Mouse (Mus musculus) adrenal gland, postnatal 25 days (tissue): Measurements from ENCODE around the gene Rab40c. TPM values are rescaled to one million over a fixed set of nuclear protein-coding genes. Genes with fewer than 3 reads are reported as not detected.

Experiments
- DNase-seq: peaks from one replicate; pipeline ENCODE4 v3.0.0; 2021; ENCODE audit warnings: mixed read lengths
- total RNA-seq: library from RNA; stranded (reverse); gene quantifications from 2 replicates; pipeline ENCODE4 v1.2.3, GENCODE M21; 2021

Rab40c gene
- total RNA-seq, 1 experiment from 2014 or later, result 36.9 TPM

DNA sequence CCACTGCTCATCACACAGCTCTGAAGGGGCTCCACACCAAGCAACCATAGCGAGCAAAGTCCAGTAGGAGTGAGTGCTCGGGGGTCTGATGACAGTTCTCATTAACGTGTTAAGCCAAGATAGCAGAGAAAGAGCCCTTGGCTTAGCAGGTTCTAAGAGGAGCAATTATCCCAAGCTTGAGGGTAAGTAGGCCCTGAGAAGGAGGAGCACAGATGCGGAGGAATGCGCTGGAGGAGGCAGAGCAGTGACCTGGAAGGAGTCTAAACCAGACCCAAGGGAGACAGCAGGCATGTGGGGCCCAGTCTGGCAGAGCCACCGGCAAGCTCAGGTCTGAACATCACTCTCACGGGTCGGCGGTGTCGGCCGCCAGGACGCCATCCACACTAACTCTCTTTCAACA, 23.6 kb downstream of the Rab40c start:
- DNase-seq, result no peak

DNA sequence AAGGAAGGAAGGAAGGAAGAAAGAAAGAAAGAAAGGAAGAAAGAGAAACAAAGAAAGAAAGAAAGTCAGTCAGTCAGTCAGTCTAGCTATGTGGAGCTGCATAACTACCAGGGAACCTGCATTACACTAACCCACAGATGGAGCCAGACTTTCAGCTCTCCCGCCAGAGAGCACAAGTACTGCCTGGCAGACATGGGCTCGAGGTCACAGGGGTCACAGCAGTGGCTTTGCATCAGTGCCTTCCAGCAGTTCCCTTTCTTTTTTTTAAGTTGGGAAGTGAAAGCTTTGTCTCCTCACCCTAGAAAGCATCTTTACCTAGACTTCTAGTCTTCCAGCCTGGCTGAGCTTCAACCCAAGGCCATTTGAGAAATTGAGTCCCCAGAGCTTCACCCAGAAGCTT, 24.1 kb downstream of the Rab40c start:
- DNase-seq, result no peak

DNA sequence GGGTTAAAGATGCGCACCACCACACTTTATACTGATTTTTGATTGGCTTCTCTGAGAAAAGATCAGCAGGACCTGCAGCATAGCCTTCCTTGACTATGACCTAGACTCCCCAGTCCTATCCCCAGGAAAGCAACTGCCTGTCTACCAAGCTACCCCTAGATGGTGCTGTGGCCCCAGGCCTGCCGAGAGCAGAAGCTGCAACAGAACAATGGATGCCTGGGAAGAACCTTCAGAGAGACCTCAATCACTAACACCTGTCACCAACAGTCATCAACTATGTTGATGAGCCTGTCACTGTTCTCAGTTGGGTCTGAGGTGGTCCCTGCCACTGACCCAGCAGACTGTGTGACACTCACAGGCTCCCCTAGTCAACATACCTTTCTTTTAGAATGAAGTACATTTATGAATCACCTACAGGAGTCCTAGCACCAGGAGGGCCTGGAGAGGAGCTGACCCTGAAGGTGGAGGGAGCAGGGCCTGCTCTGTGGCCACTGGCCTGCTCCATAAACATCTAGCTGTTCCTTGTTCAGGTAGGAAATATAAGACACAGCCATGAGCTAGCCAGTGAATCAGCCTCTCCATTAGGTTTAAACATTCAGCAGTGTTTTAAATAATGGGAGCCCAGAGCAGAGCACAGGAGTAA, 25.4 kb downstream of the Rab40c start:
- DNase-seq, result peak; percentile 76

DNA sequence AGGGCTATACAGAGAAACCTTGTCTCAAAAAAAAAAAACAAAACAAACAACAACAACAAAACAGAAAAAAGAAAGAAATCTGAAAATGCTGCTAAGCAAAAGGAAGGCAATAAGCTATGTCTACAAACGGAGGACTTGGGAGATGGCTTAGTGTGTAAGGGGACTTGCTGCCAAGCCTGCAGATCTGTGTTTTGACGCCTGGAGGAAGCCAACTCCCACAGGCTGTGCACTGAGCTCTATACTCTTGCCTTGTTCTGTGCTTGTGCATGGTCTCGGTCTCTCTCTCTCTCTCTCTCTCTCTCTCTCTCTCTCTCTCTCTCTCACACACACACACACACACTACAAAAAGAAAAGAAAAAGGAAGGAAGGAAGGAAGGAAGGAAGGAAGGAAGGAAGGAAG, 30.7 kb downstream of the Rab40c start:
- DNase-seq, result no peak

DNA sequence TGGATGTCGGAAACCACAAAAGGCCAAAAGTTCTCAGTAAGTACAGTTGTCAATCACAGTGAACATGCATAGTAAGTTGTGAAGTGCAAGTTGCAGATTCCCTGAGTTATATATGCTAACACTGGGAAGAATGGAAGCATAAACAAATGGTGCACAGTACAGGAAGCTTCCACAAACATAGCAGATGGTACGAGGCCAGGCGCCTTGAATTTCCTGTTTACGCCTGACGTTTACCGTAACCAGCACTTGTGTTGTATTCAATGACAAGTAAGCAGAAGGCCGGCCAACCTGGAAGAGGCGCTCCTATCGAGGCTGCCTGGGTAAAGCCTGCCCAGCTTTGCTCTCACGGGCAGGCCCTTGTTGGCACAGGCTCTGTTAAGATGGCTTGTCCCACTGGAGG, 32.1 kb downstream of the Rab40c start:
- no peak for DNase-seq

DNA sequence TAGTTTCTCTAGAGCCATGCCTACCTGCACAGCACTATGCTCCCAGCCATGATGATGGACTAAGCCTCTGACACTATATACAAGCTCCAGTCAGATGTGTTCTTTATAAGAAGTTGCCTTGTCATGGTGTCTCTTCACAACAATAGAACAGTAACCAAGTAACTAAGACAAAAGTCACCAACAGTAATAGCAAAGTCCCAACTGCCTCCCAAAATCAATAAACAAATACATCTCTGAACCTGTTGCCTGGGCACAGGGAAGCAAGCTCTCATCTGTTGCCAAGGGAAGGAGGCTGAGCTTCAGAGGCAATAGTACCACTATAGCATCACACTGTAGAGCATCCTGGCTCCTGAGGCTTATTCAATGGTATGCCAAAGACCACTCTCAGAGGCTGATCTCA, 32.7 kb downstream of the Rab40c start:
- no peak for DNase-seq

DNA sequence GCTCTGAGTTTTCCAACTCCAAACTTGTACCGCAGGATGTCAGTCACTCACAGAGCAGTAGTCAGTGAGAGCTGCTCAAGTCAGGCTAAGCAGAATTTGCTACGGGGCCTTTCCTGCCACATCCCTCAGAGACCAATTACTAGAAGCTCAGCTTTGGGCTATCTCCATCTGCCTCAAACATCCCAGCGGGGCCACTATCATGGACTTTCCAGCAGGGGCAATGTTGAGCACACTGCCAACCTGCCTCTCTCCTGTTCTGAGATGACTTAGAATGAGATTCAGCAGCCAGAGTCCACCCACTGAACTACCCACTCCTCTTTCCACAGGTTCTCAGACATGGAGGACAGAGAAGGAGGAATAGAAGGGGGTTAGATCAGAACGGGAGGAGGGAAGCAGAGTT, 33.9 kb downstream of the Rab40c start:
- DNase-seq, result no peak

DNA sequence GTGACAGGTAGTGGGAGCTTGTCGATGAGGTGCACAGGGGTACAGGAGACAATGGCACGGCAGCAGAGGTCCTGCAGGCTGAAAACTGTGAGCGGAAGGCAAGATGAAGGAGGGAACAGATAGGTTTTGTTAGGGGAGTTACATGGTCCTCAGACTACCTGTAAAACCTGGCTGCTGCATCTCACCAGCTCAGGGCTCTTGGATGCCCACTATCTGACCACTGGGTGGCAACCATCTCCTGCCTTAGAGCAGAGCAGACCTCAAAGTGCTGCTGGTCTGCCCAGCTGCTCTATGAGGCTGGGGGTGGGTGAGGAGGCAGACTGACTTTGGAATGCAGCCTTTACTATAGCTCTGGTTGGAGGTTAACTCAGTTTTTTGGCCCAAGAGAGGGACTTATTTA, 35.7 kb downstream of the Rab40c start:
- no peak for DNase-seq

DNA sequence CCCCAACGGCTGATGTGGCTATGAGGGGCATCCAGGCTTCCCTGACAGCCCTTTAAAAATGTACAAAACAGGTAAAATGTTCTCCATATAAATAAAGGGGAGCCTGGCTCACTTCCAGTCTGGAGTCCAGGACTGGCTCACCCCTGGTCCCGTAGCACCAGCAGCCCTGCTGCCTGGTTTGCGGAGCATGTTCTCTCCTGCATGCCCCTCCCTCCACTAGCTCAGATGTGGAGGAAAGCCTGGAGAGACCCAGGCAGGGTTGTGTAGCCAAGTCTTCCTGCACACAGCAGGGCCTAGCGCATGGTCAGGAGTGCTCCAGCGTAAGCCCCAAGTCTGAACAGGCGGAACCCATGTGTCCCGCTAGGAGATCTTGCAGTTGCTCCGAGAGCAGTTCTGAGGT, 36.3 kb downstream of the Rab40c start:
- DNase-seq, result no peak

DNA sequence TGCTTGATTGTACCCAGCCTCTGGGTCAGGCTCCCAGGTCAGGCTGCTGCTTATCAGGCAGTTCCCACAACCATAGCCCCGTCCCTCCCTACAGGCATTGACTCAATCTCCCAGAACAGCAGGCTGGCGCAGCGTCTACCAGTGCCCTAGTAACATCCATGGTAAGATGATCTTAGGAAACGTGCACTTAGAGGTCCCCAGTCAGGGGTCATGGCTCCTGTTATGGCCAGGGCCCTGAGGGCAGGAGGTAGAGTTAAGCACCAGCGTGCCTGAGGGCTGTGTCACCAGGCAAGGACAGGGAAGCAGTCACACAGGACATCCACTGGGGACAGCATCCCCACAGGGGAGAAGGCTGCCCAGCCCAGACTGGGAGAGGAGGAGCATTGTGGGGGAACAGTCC, 37.2 kb downstream of the Rab40c start:
- no peak for DNase-seq

DNA sequence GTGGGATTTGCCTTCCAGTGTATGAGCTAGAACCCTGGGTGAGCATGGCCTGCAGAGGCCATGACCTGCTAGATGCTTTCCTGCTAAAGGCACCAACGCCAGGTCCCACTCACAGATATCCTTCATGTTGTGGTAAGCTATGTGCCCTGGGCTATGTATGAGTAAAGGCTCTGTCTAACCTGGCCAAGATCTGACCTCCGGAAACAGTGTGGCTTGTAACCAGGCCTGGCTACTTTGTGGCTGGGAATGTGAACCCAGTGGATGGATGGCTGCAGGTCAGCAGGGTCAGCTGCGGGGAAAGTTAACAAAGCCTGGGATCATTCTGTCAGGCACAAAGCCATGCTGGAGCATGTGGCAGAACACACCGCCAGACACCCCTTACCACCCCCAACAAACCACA, 37.8 kb downstream of the Rab40c start:
- no peak for DNase-seq

DNA sequence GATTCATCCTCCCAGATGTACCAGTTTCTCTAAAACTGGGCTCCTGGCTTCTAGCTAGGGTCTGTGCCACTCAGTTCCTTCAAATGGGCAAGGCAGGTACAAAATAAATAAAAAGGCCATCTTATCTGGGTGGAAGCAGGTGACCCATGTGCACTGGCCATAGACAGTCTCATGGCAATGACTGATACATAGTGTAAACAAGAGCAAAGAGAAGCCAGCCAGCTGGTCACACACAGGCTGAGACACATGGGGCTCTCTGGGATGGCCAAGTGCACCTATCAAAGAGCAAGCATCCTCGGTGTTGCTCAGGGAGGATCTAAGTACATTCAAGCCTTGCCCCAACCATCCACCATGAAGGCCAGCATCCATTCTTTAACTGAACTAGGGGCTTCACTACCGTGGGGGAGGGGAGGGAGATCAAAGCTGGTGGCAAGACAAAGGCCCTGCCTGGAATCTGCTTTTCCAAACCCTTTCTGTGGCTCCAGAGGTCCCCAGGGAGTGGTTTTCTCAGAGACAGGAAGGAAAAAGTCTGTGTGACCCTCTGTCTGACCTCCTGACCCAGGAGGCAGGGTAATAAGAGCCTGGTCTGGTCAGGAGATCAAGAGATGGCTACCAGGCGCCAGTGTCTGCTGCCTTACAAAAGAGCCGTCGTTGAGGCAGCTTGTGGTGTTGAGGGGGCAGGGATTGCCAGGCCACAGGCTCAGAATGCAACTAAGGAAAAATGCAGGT, 38.5 kb downstream of the Rab40c start:
- no peak for DNase-seq

DNA sequence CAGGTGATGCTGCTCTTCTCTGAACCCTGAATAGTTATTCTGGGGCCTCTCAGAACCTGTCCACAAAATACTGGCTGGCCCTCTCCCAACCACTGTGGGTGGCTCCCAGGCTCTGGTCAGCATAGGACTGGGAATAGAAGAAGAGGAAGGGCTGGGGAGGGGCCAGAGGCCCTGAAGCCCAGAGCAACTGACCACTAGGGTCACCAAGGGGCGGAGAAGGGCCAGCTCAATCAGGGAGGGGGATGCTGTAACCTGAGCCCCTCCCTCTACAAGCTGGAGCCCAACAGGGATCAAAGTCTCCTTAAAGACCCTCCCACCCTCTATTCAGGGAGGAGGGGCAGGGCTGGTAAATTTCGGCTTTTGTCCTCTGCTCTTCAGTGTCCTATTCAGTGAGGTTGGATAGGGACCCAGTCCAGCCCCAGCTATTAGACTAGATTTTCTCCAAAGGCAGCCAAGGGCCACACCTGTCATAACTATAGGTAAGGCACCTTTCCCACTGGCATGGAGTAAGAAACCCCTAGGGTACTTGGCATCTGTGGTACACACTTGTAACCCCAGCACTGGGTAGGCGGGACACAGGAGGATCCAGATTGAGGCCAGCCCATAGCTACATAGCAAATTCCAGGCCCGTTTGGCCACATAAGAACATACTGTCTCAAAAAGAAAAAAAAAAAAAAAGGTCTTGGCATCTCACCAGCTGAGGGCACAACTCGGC, 39.2 kb downstream of the Rab40c start, which contains the start of gene Wfikkn1:
TSS of gene Wfikkn1 (minus strand) at position 663 of the 715 bp plus-strand sequence.
- DNase-seq, result no peak

DNA sequence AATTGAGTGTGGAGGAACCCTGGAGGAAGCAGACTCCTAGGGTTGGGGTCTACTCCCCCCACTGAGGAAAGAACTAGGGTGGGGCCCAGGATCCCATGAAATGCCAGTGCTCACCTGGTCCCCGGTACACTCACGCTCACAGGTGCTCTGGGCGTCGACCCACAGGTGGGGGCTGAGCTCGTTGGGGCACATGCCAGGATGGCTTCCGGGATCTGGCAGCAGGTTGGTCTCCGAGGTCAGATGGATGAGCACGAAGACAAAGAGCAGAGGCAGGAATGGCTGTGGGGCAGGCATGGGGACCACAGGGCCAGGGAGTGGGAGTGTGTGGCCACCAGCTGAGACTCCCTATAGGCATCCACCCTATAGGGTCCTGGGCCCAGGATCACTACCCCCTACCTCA, 39.8 kb downstream of the Rab40c start:
- DNase-seq, result no peak

DNA sequence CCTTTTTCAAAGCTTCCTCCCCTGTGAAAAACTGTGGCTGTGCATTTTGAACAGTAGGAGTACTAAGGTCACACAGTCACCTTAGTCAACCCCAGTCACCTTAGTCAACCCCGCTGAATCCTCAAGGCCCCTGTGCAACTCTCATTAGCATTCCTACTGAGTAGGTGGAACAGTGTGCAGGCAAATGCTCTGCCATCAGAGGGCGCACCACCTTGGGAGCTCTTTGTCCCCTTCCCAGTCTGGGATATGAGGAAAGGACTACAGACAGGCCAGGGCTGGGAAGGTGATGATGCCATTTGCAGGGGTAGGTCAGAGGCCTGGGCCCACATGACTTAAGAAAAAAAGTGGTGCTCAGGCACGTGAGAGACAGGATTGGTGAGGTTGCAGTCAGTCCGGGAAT, 40.3 kb downstream of the Rab40c start:
- peak; percentile 61 for DNase-seq

DNA sequence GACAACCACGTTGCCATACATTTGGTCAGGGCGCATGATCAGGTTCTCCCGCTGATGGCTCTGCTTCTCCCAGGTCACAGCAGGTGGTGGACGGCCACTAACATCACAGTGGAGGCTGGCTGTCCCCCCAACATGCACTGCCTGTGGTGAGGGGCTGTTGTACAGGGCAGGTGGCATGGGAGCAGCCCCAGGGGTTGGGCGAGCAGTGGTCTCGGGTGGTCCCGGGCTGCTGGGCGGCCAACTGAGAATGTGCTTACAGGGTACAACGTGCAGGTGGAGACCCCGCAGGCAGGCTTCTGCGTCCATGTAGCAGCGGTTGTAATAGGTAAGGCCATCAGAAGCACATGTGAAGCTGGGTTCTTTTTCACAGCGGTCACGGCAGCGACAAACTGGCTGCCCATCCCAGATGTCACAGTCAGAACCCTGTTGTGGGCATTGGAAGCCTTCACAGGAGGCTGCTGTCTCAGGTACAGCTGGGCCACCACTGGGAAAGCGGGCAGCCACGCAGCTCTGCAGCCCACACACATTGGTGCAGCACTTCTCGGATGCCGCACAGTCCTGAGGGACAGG, 40.8 kb downstream of the Rab40c start:
- no peak for DNase-seq

DNA sequence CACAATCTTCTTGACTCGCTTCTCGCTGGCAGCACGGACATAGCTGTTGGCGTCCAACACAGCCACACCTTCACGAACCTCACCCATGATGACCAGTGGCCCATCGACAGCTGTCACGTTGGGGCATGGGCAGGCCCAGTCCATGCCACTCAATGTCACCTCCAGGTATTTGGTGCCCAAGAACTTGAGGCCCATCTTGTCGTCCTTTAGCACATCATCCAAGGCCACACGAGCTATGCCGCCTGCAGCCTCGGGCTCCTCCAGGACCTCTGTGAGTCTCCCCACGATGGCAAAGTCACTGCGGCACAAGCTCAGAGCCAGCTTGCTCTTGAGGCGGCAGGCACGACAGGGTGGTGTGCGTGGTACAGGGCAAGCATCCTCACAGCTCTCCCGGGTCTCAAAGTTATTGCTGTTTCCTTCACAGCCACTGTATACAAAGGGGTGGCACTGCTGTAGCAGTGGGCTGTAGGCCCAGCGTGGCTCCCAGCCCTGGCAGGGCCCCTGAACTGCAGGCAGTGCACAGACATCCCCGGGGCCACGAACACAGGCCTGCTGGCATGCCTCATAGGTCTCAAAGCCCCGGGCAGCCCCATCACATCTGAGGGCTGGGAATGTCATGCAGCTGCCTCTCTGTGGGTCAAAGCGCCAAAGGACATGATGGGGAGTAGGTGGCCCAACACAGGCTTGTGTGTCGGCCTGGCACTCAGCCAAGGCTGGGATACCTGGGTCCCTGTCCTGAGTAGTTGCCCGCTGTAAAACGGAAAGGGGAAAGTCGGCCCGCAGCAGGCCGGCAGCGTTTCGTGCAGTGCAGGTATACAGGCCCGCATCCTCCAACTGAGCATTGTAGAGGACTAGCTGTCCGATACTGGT, 41.6 kb downstream of the Rab40c start:
- DNase-seq, result no peak

DNA sequence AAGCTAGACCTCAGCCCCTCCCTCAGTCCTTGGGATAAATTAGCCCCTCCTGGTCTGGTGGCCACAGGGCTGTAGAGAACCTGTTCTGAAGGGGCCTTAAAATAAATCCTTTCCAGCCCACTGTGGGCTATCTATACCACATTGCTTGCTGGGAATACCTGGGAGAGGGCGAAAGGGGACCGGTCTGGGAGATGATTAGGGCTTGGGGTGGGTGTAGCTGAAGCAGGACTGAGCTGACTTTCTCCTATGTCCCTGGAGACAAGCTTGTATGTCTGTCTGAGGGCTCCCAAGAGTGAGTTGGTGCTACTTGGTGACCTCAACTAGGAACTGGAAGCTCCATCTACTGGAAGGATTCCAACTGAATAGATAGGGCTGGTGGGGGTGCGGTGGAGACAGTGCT, 42.5 kb downstream of the Rab40c start:
- no peak for DNase-seq

DNA sequence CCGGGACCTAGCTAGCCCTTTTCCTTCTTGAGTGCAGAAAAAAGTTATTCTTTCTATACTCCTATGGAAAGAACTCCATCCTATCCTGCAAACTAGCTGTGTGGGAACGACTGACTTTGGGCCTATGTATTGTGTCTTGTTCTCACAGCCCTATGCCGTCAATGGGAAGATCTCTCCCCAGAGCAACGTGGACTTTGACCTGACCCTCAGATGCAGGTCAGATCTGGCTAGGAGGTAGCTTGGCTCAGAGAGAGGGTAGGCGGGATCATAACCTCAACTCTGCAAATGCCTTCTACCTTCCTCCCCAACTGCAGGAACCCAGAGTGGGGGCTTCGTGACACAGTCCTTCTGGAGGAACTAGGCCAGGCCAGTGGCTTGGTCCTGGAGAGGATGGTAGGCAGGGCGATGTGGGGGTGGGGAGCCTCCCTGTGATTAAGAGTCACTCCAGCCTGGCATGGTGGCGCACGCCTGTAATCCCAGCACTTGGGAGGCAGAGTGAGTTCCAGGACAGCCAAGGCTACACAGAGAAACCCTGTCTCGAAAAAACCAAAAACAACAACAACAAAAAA, 43.1 kb downstream of the Rab40c start:
- DNase-seq, result no peak

DNA sequence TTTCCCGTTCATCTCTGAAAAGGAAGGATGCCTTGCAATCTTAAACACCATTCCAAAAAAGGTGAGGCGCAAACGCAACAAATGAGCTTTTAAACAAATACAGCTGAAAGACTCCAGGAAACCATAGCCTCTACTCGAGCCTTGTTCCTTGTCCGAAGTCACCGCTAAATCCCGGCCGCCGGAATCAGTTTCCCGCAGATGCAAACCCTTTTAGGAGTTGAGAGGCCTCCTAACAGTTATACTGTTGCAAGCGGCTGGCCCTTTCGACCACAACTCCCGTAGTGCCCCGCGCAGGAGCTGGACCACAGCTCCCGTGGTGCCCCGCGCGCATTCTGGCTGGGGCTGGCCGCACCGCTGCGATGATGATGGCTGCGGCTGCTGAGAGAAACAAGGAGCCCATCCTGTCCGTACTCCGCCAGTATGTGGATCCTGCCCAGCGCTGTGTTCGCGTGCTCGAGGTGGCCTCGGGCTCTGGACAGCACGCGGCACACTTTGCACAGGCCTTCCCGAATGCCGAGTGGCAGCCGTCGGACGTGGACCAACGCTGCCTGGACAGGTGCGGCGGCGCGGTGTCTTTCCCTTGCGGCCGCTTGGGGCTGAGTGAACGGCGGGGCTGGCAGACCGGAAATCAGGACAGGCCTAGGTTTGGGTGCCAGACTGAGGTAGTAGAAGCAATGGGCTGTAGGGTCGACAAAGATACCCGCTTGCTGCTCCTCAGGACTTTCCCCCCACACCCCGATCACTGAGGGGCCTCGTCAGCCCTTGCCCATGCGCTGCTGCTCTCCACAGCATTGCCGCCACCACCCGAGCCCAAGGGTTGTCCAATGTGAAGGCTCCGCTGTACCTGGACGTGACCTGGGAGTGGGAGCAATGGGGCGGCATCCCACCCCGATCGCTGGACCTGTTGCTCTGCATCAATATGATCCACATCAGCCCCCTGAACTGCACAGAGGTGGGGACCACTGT, 44.1 kb downstream of the Rab40c start:
- DNase-seq, result peak; percentile 92
